Mouse (Mus musculus) hematopoietic stem cell, adult 5-6 weeks (primary cell): ENCODE data around the gene Tcaim. TPM values are rescaled to one million over a fixed set of nuclear protein-coding genes. Genes with fewer than 3 reads are reported as not detected.

Experiments used
- total RNA-seq: library from RNA; stranded (forward); fragments of 172-1452, 232-1000 nt; gene quantifications from 2 replicates; pipeline ENCODE4 v1.2.3, GENCODE M21; 2017

The Tcaim gene
- total RNA-seq, 1 experiment from 2014 or later, result 13.2 TPM

Other genes starting within 250 kb of the Tcaim start
- gene Topaz1, start 58.2 kb upstream of the Tcaim start, total RNA-seq, result not detected in 2 replicates
- gene Gm35549, start 38.5 kb downstream of the Tcaim start, total RNA-seq, result not detected in 2 replicates
- 91.8 and 114 TPM in 2 replicates for gene Zfp445, start 60.5 kb downstream of the Tcaim start, total RNA-seq
- 5.1 and 7.5 TPM in 2 replicates for gene Zkscan7, start 80.1 kb downstream of the Tcaim start, total RNA-seq
- gene Zfp105, start 117.5 kb downstream of the Tcaim start, total RNA-seq, result 1.9 TPM in 1 of 2 replicates, not detected in the other
- gene 1110059G10Rik, start 145.5 kb downstream of the Tcaim start, total RNA-seq, result 33.7 and 35.9 TPM in 2 replicates
- gene Kif15, start 145.5 kb downstream of the Tcaim start, total RNA-seq, result 192 and 228 TPM in 2 replicates
- gene Tmem42, start 215.8 kb downstream of the Tcaim start, total RNA-seq, result 16.7 and 23.2 TPM in 2 replicates
- gene Tgm4, start 229.2 kb downstream of the Tcaim start, total RNA-seq, result 0.38 TPM in 1 of 2 replicates, not detected in the other